Mouse (Mus musculus): ENCODE data around the gene Crim1. TPM values are rescaled to one million over a fixed set of nuclear protein-coding genes. Genes with fewer than 3 reads are reported as not detected.

The Crim1 gene
- polyA plus RNA-seq, 1 experiment from 2014 or later, result 4.3 TPM

DNA sequence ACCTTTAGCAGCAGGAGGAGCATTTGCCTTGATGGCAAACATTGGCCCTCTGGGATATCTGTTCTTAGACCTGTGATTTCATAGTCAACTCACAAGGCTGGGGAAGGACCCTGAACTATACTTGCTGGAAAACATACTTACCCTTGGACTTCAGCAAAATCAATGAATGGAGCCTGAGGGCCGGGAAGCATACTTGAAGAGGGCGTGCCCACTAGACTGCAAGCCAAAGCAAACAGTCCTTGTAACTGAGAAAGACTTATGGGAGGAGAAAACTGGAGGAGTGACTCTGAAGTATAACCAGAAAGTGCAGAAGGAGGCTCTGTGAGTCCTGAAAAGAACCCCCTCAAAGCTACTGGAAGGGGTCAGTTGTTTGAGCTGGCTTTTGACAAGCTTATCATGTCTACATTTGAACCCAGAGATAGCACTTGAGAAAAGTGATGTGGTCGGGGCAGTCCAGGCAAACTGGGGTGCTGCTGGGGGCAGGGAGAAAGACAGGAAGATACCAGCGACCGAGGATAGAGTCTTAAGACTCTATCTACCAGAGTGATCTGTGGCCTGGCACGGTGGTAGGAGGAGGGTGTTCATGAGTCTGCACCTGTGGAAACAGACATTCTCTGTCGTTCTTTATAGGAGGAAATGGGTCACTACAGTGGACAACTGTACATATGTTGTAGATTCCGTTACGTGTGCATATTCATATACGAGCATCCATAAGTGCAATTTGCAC is 18.6 kb downstream of the Crim1 start:
- peaks cover 12% of the 10 kb centered on the region; the same call in 1 of the 2 replicates for H3K36me3 ChIP-seq
- no peak overlapping the region for H3K4me3 ChIP-seq
- DNase-seq (ENCODE audit: low spot score), result no peak
- H3K27ac ChIP-seq, result no peak overlapping the region
- 94% methylated on average over 10 of the region's 10 CpGs for WGBS
- peaks cover 13% of the 10 kb centered on the region for H3K4me1 ChIP-seq (replicated peaks)
- H3K27me3 ChIP-seq (ENCODE audit: insufficient read depth, poor library complexity, severe bottlenecking), result no peaks in the 10 kb centered on the region
- no peaks in the 10 kb centered on the region for H3K9me3 ChIP-seq

DNA sequence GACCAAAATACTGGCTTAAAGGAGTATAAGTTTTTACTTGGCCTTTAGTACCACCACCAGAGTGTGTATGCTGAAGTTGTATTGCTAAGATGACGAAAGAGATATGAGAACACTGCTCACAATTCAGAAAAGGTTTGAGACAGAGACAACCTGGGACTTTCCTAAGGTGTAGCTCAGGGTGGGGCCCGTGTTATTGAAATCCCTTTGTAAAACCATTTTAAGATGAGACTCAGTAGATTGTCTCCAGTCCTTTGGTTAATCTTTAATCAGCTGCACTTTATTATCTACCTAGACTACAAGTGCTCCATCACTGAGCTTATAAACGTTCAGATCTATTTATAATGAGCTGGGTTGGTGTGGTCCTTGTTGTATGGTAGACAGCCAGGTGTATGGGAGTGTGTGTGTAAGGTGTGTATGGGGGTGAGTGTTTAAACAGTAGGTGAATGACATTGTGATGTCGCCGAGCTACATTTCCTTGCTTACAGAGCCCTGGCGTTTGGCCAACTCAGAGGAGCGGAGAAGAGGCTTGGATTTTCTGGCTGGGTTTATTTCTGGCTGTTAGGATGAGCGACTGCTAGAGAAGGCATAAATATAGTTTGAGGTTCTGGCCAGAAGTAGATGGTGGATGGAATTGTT is 21.1 kb downstream of the Crim1 start:
- Histone ChIP-seq H3K4me1 (replicated peaks) (peaks cover 29% of the 10 kb centered on the region), H3K9me3 (no peaks in the 10 kb centered on the region), H3K4me3 (no peak overlapping the region), H3K27me3 (ENCODE audit: insufficient read depth, poor library complexity, severe bottlenecking) (no peaks in the 10 kb centered on the region), H3K36me3 (peaks cover 4% of the 10 kb centered on the region; the same call in 1 of the 2 replicates), H3K27ac (no peak overlapping the region)
- 90% methylated on average over 8 of the region's 8 CpGs for WGBS
- DNase-seq (ENCODE audit: low spot score), result no peak

DNA sequence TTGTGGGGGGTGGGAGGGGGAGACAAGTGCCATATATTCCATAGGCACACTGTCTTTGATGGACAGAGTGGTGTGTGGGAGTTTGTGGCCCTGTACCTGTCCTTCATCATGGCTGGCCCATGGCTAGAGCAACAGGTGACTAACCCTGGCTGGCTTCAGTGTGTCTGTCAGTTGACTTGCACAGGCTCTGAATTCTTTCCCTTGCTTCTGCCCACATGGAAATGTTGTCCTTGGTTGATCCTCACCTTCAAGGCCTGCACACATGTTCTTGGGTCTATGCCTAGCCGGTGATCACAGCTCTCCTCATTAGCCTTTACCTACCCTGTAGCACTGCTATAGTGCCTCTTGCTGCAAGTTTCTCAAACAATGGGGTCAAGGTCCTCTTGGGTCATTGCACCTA is 21.8 kb downstream of the Crim1 start:
- no peak for DNase-seq (ENCODE audit: low spot score)
- H3K27ac ChIP-seq, result no peak overlapping the region
- no peaks in the 10 kb centered on the region for H3K27me3 ChIP-seq (ENCODE audit: insufficient read depth, poor library complexity, severe bottlenecking)
- peaks cover 33% of the 10 kb centered on the region for H3K4me1 ChIP-seq (replicated peaks)
- WGBS, result 81% methylated on average over 1 of the region's 1 CpGs
- no peak overlapping the region for H3K4me3 ChIP-seq
- H3K9me3 ChIP-seq, result no peaks in the 10 kb centered on the region
- peaks cover 4% of the 10 kb centered on the region; the same call in 1 of the 2 replicates for H3K36me3 ChIP-seq

DNA sequence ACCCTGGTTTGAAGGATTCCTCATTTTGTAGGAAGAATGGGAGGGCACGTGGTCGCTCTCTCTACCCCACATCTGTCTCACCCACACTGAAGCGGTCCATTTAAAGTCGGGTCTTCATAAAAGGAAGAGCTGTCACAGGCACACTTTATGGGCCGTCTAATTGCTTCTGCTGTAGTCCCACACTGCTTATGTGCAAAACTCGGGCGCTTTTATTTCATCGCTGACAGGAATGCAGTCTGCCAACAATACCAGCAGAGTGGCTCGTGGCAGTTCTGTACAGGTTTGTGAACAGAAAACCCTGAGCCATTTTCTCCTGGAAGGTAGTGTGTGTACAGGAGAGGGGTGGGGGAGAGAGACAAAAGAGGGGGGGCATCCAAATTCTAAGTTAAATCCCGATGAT is 23.9 kb downstream of the Crim1 start:
- Histone ChIP-seq H3K36me3 (no peaks in the 10 kb centered on the region), H3K27ac (no peak overlapping the region), H3K9me3 (no peaks in the 10 kb centered on the region), H3K27me3 (ENCODE audit: insufficient read depth, poor library complexity, severe bottlenecking) (no peaks in the 10 kb centered on the region), H3K4me3 (no peak overlapping the region), H3K4me1 (replicated peaks) (peaks cover 33% of the 10 kb centered on the region)
- no peak for DNase-seq (ENCODE audit: low spot score)
- WGBS, result 69% methylated on average over 10 of the region's 10 CpGs

DNA sequence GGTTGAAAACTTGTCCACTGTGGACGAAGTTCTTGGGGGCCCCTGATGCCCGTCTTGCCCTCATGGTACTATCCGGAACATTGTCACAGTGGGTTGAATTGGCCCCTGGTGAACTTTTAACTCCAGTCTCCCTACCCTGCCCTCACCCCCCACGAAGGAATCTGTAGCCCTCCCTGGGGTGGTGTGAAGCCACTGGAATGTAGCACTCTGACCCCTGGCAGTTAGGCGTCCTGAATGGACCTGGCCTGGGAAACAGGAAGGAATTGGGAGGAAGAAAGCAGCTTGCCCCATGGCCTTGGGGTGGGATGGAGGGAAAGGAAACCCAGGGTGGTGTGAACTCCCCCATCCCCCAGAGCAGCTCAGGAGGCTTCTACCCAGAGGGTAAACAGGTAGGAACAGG is 25.5 kb downstream of the Crim1 start:
- Histone ChIP-seq H3K27ac (no peak overlapping the region), H3K9me3 (no peaks in the 10 kb centered on the region), H3K4me1 (replicated peaks) (peaks cover 33% of the 10 kb centered on the region), H3K36me3 (no peaks in the 10 kb centered on the region), H3K27me3 (ENCODE audit: insufficient read depth, poor library complexity, severe bottlenecking) (no peaks in the 10 kb centered on the region), H3K4me3 (no peak overlapping the region)
- 71% methylated on average over 5 of the region's 5 CpGs for WGBS
- no peak for DNase-seq (ENCODE audit: low spot score)

DNA sequence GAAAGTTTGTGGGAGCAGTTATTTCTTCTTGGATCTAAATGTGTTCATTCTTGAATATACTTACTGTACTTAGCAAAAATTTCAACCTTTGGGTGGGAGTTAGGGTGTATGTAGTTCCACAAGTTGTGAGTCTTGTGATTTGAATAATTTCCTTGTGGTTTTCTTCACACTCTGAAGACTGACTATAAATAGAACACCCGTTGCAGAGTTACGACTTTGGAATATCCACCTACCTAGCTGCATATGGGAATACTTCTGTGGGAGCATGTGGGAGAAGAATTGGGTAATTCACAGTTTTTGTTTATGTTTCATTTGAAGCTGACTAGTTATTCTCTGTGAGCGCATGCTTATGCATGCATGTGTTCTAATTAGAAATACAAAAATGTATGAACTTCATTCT is 27.2 kb downstream of the Crim1 start:
- H3K4me3 ChIP-seq, result no peak overlapping the region
- H3K9me3 ChIP-seq, result no peaks in the 10 kb centered on the region
- no peak for DNase-seq (ENCODE audit: low spot score)
- no peaks in the 10 kb centered on the region for H3K27me3 ChIP-seq (ENCODE audit: insufficient read depth, poor library complexity, severe bottlenecking)
- WGBS, result 92% methylated on average over 3 of the region's 3 CpGs
- H3K36me3 ChIP-seq, result no peaks in the 10 kb centered on the region
- H3K27ac ChIP-seq, result no peak overlapping the region
- H3K4me1 ChIP-seq (replicated peaks), result peaks cover 30% of the 10 kb centered on the region

DNA sequence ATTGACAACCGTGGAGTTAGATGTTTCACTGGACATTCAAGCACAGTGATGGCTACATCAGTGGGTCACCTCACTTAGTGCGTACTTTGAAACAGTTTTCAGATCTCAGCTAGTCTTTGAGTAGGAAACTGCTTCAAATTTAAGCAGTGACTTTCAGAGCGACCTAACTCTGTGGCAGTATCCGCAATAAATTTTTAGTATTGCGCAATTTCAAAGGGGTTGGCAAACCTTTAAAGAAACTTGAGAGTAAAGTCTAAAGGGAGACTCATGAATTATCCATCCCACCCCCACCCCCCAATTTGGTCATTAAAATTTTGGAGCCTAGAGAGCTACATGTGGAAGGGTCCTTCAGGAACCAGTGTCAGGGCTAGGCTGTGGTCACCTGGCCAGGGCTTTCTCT is 31.5 kb downstream of the Crim1 start:
- 0 out of 2 replicates have a peak, but pooled peaks cover 2% of the 10 kb centered on the region for H3K4me1 ChIP-seq (replicated peaks)
- no peaks in the 10 kb centered on the region for H3K36me3 ChIP-seq
- WGBS, result 95% methylated on average over 5 of the region's 5 CpGs
- DNase-seq (ENCODE audit: low spot score), result no peak
- no peak overlapping the region for H3K4me3 ChIP-seq
- no peaks in the 10 kb centered on the region for H3K27me3 ChIP-seq (ENCODE audit: insufficient read depth, poor library complexity, severe bottlenecking)
- H3K9me3 ChIP-seq, result no peaks in the 10 kb centered on the region
- H3K27ac ChIP-seq, result no peak overlapping the region

DNA sequence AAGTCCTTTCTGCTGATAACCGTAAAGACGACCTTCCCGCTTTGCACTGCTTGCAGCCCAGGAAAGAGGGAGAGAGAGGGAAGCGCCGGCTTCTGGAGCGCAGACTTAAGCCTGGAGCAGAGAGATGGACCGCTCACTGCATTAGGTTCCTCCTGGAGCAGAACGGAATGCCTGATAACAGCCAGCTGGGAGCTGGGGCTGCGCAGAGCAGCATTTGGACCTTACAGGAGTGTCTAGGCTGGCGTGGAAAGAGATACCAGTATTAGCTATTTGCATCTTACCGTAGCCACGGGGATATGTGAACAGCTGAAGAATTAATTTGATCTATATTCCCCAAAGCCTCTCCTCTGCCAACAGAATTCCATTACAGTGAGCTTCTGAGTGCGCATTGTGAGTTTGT is 32.7 kb downstream of the Crim1 start:
- Histone ChIP-seq H3K36me3 (0 out of 2 replicates have a peak, but pooled peaks cover 1% of the 10 kb centered on the region), H3K4me1 (replicated peaks) (no peaks in the 10 kb centered on the region), H3K4me3 (no peak overlapping the region), H3K9me3 (no peaks in the 10 kb centered on the region), H3K27ac (no peak overlapping the region), H3K27me3 (ENCODE audit: insufficient read depth, poor library complexity, severe bottlenecking) (no peaks in the 10 kb centered on the region)
- no peak for DNase-seq (ENCODE audit: low spot score)
- 88% methylated on average over 13 of the region's 13 CpGs for WGBS

DNA sequence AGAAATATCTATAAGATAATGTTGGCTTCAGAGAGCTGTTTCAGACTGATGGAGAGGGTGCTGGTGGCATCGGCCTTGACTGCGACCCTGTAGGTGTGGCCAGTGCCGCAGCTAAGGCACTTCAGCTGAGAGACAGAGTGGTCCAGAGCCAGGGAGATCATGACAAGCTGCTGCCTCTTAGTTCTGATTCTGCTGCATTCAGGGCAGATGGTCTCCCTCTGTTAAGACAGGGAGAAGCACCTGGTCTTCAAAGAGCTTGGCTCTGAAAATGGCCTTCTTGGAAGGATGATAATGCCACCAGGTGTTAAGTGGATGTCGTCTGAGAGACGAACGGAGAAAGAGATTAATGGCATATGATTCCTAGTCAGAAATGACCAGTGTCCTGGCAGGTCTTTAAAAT is 33.8 kb downstream of the Crim1 start:
- no peak overlapping the region for H3K27ac ChIP-seq
- DNase-seq (ENCODE audit: low spot score), result no peak
- no peaks in the 10 kb centered on the region for H3K9me3 ChIP-seq
- peaks cover 10% of the 10 kb centered on the region for H3K36me3 ChIP-seq
- H3K4me3 ChIP-seq, result no peak overlapping the region
- no peaks in the 10 kb centered on the region for H3K4me1 ChIP-seq (replicated peaks)
- 90% methylated on average over 6 of the region's 6 CpGs for WGBS
- no peaks in the 10 kb centered on the region for H3K27me3 ChIP-seq (ENCODE audit: insufficient read depth, poor library complexity, severe bottlenecking)

DNA sequence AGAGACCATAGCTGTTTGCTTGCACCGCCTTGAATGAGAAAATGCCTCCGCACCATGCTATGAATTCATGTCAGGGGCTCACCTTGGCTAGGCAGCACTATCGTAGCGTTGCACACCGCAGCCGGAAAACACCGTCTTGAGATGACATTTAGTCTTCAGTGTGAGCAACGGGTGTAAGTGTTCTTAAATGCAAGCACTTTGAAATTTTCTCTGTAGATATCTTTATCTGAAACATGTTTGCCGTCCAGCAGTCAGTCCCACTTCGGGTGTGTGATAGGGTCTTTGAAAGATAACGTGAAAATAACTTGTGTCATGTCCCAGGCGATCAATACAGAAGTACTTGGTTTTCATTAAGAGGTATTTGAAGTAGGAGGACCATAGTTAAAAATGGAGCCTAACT is 36.1 kb downstream of the Crim1 start:
- no peaks in the 10 kb centered on the region for H3K9me3 ChIP-seq
- no peaks in the 10 kb centered on the region for H3K27me3 ChIP-seq (ENCODE audit: insufficient read depth, poor library complexity, severe bottlenecking)
- H3K4me3 ChIP-seq, result no peak overlapping the region
- DNase-seq (ENCODE audit: low spot score), result no peak
- WGBS, result 93% methylated on average over 12 of the region's 12 CpGs
- H3K27ac ChIP-seq, result no peak overlapping the region
- H3K36me3 ChIP-seq, result peaks cover 23% of the 10 kb centered on the region
- H3K4me1 ChIP-seq (replicated peaks), result no peaks in the 10 kb centered on the region

DNA sequence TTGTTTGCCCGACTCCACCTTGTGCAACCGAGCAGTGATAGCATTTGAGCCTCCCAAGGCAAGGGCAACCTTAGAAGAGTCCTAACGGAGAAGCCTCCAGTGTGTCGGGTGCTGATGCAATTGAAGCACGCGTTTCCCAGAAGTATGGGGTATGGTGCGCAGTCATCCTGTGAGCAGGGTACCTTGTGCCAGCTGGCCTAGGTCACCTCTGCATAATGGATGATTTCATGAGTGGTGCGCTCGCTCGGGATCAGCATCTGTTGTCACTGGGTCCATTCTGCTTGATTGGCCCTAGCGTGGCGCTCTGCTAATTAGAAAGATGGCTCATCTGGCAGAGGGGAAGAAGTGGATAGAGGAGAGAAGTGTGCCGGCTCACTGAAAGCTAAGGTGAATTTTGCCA is 37.9 kb downstream of the Crim1 start:
- no peak for DNase-seq (ENCODE audit: low spot score)
- Histone ChIP-seq H3K9me3 (no peaks in the 10 kb centered on the region), H3K27ac (no peak overlapping the region), H3K27me3 (ENCODE audit: insufficient read depth, poor library complexity, severe bottlenecking) (no peaks in the 10 kb centered on the region), H3K4me3 (no peak overlapping the region), H3K4me1 (replicated peaks) (peaks cover 4% of the 10 kb centered on the region), H3K36me3 (peaks cover 23% of the 10 kb centered on the region)
- 91% methylated on average over 13 of the region's 13 CpGs for WGBS

DNA sequence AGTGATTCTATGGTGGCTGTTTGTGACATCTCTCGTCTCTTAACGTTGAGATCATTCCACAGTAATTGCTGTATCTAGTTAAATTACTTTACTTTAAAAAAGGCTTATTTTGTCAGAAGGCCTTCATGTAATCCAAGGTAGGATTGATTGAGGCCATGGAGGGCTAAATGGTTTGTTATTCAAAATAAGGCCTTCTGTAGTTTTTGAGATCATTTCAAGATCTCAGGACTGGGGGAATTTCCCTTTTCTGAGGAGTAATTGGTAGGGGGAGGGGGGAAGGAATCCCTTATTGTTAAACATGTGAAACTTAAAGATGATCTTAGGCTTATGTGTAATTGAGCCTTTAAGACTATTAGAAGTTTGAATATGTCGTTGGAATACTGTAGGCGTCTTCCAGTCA is 40.1 kb downstream of the Crim1 start:
- no peak overlapping the region for H3K27ac ChIP-seq
- WGBS, result 93% methylated on average over 4 of the region's 4 CpGs

DNA sequence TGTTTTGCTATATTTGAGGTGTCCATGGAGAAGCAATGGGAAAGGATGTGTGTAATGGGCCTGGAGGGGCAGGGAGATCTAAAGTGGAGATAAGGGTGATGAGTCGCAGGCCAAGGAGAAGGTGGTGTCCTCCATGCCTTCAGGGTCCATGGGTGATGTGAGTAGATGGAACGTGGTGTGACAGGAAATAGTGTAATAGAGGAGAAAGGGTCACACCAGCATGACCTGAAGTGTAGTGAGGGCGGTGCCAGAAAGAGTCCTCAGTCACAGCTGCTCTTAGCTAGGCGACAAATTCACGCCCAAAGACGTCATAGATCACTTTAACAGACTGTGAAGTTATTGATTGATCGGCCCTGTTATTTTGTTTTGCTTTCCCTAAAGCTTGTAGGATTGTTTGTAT is 41.2 kb downstream of the Crim1 start:
- WGBS, result 73% methylated on average over 7 of the region's 7 CpGs
- no peak for DNase-seq (ENCODE audit: low spot score)

More for the DNA sequence above, 40.1 kb downstream of the Crim1 start:
- DNase-seq (ENCODE audit: low spot score), result no peak
- H3K27me3 ChIP-seq (ENCODE audit: insufficient read depth, poor library complexity, severe bottlenecking), result no peaks in the 10 kb centered on the region
- no peak overlapping the region for H3K4me3 ChIP-seq
- peaks cover 23% of the 10 kb centered on the region for H3K36me3 ChIP-seq
- peaks cover 9% of the 10 kb centered on the region for H3K4me1 ChIP-seq (replicated peaks)
- H3K9me3 ChIP-seq, result no peaks in the 10 kb centered on the region

More for the DNA sequence above, 41.2 kb downstream of the Crim1 start:
- H3K27ac ChIP-seq, result no peak overlapping the region
- H3K9me3 ChIP-seq, result no peaks in the 10 kb centered on the region
- H3K27me3 ChIP-seq (ENCODE audit: insufficient read depth, poor library complexity, severe bottlenecking), result no peaks in the 10 kb centered on the region
- no peak overlapping the region for H3K4me3 ChIP-seq
- peaks cover 23% of the 10 kb centered on the region for H3K36me3 ChIP-seq
- peaks cover 20% of the 10 kb centered on the region for H3K4me1 ChIP-seq (replicated peaks)

All from hindbrain, embryonic 10.5 days (tissue).